Mouse (Mus musculus) lung, embryonic 15.5 days (tissue): ENCODE data around the gene 4930452B06Rik. TPM values are rescaled to one million over a fixed set of nuclear protein-coding genes. Genes with fewer than 3 reads are reported as not detected.

Experiments used
- ATAC-seq: fragments of 200-750 bp; cut with Nextera tagmentation; 2 replicates; pipeline ENCODE4 v1.8.0; 2017; ENCODE audit warnings: moderate number of reproducible peaks, borderline replicate concordance; ENCODE audit not compliant: low FRiP score, low TSS enrichment; ENCODE audit errors: extremely low read depth
- H3K27ac ChIP-seq: fragments of 300-500 bp; sonication (generic); 2 replicates; pipeline ENCODE4 v1.5.1; 2015; ENCODE audit warnings: moderate library complexity, mild to moderate bottlenecking, inconsistent platforms
- H3K27me3 ChIP-seq: fragments of 300-500 bp; sonication (generic); 2 replicates; pipeline ENCODE4 v1.6.1; 2015; ENCODE audit warnings: inconsistent platforms
- H3K36me3 ChIP-seq: fragments of 300-500 bp; sonication (generic); 2 replicates; pipeline ENCODE4 v1.6.1; 2015; ENCODE audit warnings: inconsistent platforms
- H3K4me1 ChIP-seq: fragments of 300-500 bp; sonication (generic); 2 replicates; pipeline ENCODE4 v1.6.1; 2015; ENCODE audit warnings: inconsistent platforms
- H3K4me2 ChIP-seq: fragments of 300-500 bp; sonication (generic); 2 replicates; pipeline ENCODE4 v1.6.1; 2015; ENCODE audit warnings: inconsistent platforms, mild to moderate bottlenecking, moderate library complexity
- H3K4me3 ChIP-seq: fragments of 300-500 bp; sonication (generic); 2 replicates; pipeline ENCODE4 v1.5.1; 2015; ENCODE audit warnings: mild to moderate bottlenecking, inconsistent platforms
- H3K9ac ChIP-seq: fragments of 300-500 bp; sonication (generic); 2 replicates; pipeline ENCODE4 v1.6.1; 2015; ENCODE audit warnings: inconsistent platforms
- H3K9me3 ChIP-seq: fragments of 300-500 bp; sonication (generic); 2 replicates; pipeline ENCODE4 v1.6.1; 2016; ENCODE audit warnings: inconsistent platforms
- WGBS: fragments of 180-500 bp; shearing (Covaris S2); methylation state at CpG from one replicate; pipeline ENCODE4 v1.1.7; 2015; 5-methylcytosine and 5-hydroxymethylcytosine counted together
- polyA plus RNA-seq: library from polyadenylated mRNA; unstranded; fragments of >200 nt; fragmentation: Nextera tagmentation; extraction: Ambion mirVana; gene quantifications from 2 replicates; pipeline ENCODE4 v1.2.1, GENCODE M21; 2015

Gene 4930452B06Rik
- polyA plus RNA-seq, 1 experiment from 2014 or later, result 13.1 TPM

GRCm38 (mm10) chr14:8392181-8392825 lies 273.7 kb downstream of the 4930452B06Rik start:
- Histone ChIP-seq H3K4me2 (no peak overlapping the region), H3K4me3 (no peak overlapping the region), H3K4me1 (no peaks in the 10 kb centered on the region), H3K27me3 (no peaks in the 10 kb centered on the region), H3K27ac (no peak overlapping the region), H3K36me3 (no peaks in the 10 kb centered on the region), H3K9me3 (no peaks in the 10 kb centered on the region), H3K9ac (no peak overlapping the region)
- no peak for ATAC-seq
- 39% methylated on average over 6 of the region's 6 CpGs for WGBS
